Mouse (Mus musculus) testis, adult 2 months (tissue): Measurements from ENCODE around the gene Hoxa3.

Experiments
- CTCF ChIP-seq: fragments of 200-500 bp; IDR thresholded peaks from 2 replicates; pipeline ENCODE4 v1.5.1; 2012; ENCODE audit warnings: low read depth, mild to moderate bottlenecking, inconsistent platforms, low read length, moderate library complexity; ENCODE audit not compliant: control insufficient read depth, insufficient read depth, insufficient replicate concordance
- POLR2A ChIP-seq: fragments of 200-500 bp; IDR thresholded peaks from 2 replicates; pipeline ENCODE4 v1.6.1; 2012; ENCODE audit warnings: low read depth, mild to moderate bottlenecking, inconsistent platforms, low read length, moderate library complexity; ENCODE audit not compliant: control insufficient read depth

GRCm38 (mm10) chr6:52216691-52217458 lies 3.7 kb upstream of the Hoxa3 start:
- TF ChIP-seq CTCF (no peak), POLR2A (no peak)
